Mouse (Mus musculus) embryonic fibroblast, embryonic 13.5 days (primary cell): ENCODE results near the gene Cobl. TPM values are rescaled to one million over a fixed set of nuclear protein-coding genes. Genes with fewer than 3 reads are reported as not detected.

ENCODE experiments used
- H3K27ac ChIP-seq: 2 replicates; pipeline ENCODE4 v1.5.1; 2012; ENCODE audit warnings: low read length, control low read depth, inconsistent platforms; ENCODE audit not compliant: insufficient read depth
- H3K4me1 ChIP-seq: 2 replicates; pipeline ENCODE4 v1.6.1; 2011; ENCODE audit warnings: low read length; ENCODE audit not compliant: control insufficient read depth, insufficient read depth
- H3K4me3 ChIP-seq: 2 replicates; pipeline ENCODE4 v1.5.1; 2011; ENCODE audit warnings: mild to moderate bottlenecking, control low read depth, low read length; ENCODE audit not compliant: insufficient read depth
- CTCF ChIP-seq: IDR thresholded peaks from 2 replicates; pipeline ENCODE4 v1.5.1; 2011; ENCODE audit warnings: mild to moderate bottlenecking, control low read depth, low read length, moderate library complexity, borderline replicate concordance; ENCODE audit not compliant: insufficient read depth
- POLR2A ChIP-seq: IDR thresholded peaks from 2 replicates; pipeline ENCODE4 v1.6.1; 2011; ENCODE audit warnings: low read depth, mild to moderate bottlenecking, control low read depth, low read length, moderate library complexity
- polyA plus RNA-seq: library from polyadenylated mRNA; stranded (reverse); fragments of >200 nt; gene quantifications from 2 replicates; pipeline ENCODE4 v1.2.4, GENCODE M21; 2011; ENCODE audit warnings: low read depth; ENCODE audit not compliant: missing spikeins, insufficient read length

The Cobl gene
- 3.1 and 4.2 TPM in 2 replicates for polyA plus RNA-seq

- no peak within 1 kb of the TSS for H3K27ac ChIP-seq
Observed at GRCm38 (mm10) chr11:12464181-12465162, at the start of gene Cobl. Gene Cobl (minus strand): TSS chr11:12464960.

GRCm38 (mm10) chr11:12513796-12514195, 49.0 kb upstream of the Cobl start:
- no peak overlapping the region for H3K27ac ChIP-seq
- H3K4me3 ChIP-seq = no peak overlapping the region
- no peaks in the 10 kb centered on the region for H3K4me1 ChIP-seq
- TF ChIP-seq POLR2A = no peak
- TF ChIP-seq CTCF = no peak

More at GRCm38 (mm10) chr11:12464181-12465162, at the start of gene Cobl:
- TF ChIP-seq POLR2A (no peak), CTCF (no peak)
- Histone ChIP-seq H3K4me3 (peak within 1 kb of the TSS; percentile 42), H3K4me1 (no peaks in the 10 kb centered on the region)

GRCm38 (mm10) chr11:12506371-12506890, 41.7 kb upstream of the Cobl start:
- TF ChIP-seq CTCF (no peak), POLR2A (no peak)
- no peak overlapping the region for H3K27ac ChIP-seq

GRCm38 (mm10) chr11:12503756-12504155, 39.0 kb upstream of the Cobl start:
- no peaks in the 10 kb centered on the region for H3K4me1 ChIP-seq
- no peak for TF ChIP-seq CTCF
- TF ChIP-seq POLR2A = no peak

More at GRCm38 (mm10) chr11:12506371-12506890, 41.7 kb upstream of the Cobl start:
- Histone ChIP-seq H3K4me1 (no peaks in the 10 kb centered on the region), H3K4me3 (no peak overlapping the region)

GRCm38 (mm10) chr11:12501721-12502120, 37.0 kb upstream of the Cobl start:
- H3K27ac ChIP-seq = no peak overlapping the region
- no peaks in the 10 kb centered on the region for H3K4me1 ChIP-seq
- H3K4me3 ChIP-seq = no peak overlapping the region
- no peak for TF ChIP-seq CTCF
- no peak for TF ChIP-seq POLR2A

More at GRCm38 (mm10) chr11:12503756-12504155, 39.0 kb upstream of the Cobl start:
- H3K27ac ChIP-seq = no peak overlapping the region
- H3K4me3 ChIP-seq = no peak overlapping the region

- TF ChIP-seq POLR2A (no peak), CTCF (no peak)
- H3K4me3 ChIP-seq = no peak overlapping the region
Observed at GRCm38 (mm10) chr11:12493791-12494190, 29.0 kb upstream of the Cobl start.

GRCm38 (mm10) chr11:12479856-12480403, 15.2 kb upstream of the Cobl start:
- TF ChIP-seq POLR2A = no peak
- no peak for TF ChIP-seq CTCF

More at GRCm38 (mm10) chr11:12493791-12494190, 29.0 kb upstream of the Cobl start:
- Histone ChIP-seq H3K27ac (no peak overlapping the region), H3K4me1 (no peaks in the 10 kb centered on the region)

GRCm38 (mm10) chr11:12474299-12474935, 9.7 kb upstream of the Cobl start:
- TF ChIP-seq CTCF = no peak
- no peak for TF ChIP-seq POLR2A
- no peak overlapping the region for H3K4me3 ChIP-seq
- H3K4me1 ChIP-seq = no peaks in the 10 kb centered on the region
- H3K27ac ChIP-seq = peak overlapping the region; percentile 8; the same call in 1 of the 2 replicates

More at GRCm38 (mm10) chr11:12479856-12480403, 15.2 kb upstream of the Cobl start:
- Histone ChIP-seq H3K4me1 (no peaks in the 10 kb centered on the region), H3K27ac (no peak overlapping the region), H3K4me3 (no peak overlapping the region)

GRCm38 (mm10) chr11:12473625-12474298, 9.0 kb upstream of the Cobl start:
- Histone ChIP-seq H3K4me3 (no peak overlapping the region), H3K27ac (peak overlapping the region; percentile 30), H3K4me1 (no peaks in the 10 kb centered on the region)
- TF ChIP-seq CTCF (no peak), POLR2A (no peak)
